ENCODE assay signal across 7 mouse cellular contexts in the genomic region with DNA sequence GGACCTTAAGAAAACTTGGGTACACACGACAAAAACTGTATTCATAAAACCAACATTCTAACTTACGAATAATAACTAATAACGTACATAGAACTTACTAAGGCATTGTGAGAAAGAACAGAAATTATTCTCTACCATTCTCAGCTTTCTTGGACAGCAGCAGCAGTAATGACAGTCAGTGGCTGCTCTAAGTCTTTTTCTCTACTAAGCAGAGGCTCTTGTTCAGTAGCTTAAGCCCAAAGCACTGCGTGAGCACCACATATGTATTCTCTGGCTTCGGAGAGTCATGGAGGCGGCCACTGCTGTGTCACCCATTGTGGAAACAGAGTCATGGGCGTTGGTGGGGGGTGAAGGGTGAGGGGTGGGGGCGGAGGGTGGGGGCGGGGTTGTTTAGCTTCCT.
DNase-seq lines count a peak whose midpoint lies in the region; ATAC-seq and TF ChIP-seq lines count a peak whose summit lies in the region.

No protein-coding gene starts in this region.

- DNase-seq in lung, postnatal 0 days (ENCODE audit: low spot score): no peak
- no peak for DNase-seq in lung, adult 18-20 months
- no peak for DNase-seq in hindbrain, embryonic 10.5 days (ENCODE audit: low spot score)
- no peak for DNase-seq in liver, embryonic 13.5 days
- no peak for DNase-seq in stomach, postnatal 0 days (ENCODE audit: low spot score)
- DNase-seq in adrenal gland, adult 18-20 months (ENCODE audit: low spot score in 2 of 2): no peak

- peak overlapping the region; percentile 55 for H3K4me2 ChIP-seq in lung, postnatal 0 days (replicated peaks; ENCODE audit: low read depth, low read length)
- H3K4me2 ChIP-seq in liver, embryonic 13.5 days: peak overlapping the region; percentile 57
- peak overlapping the region; percentile 51 for H3K4me2 ChIP-seq in stomach, postnatal 0 days (replicated peaks; ENCODE audit: low read depth)

- TF ChIP-seq CTCF in lung, postnatal 0 days (IDR thresholded peaks at IDR 0.05): no peak
- no peak for TF ChIP-seq CTCF in stomach, postnatal 0 days (IDR thresholded peaks at IDR 0.05; ENCODE audit: low read depth)

- 0 out of 2 replicates have a peak, but pooled peaks have one; percentile 32 for ATAC-seq in lung, postnatal 0 days
- ATAC-seq in liver, embryonic 13.5 days (ENCODE audit: low read depth): no peak
- no peak for ATAC-seq in stomach, postnatal 0 days (ENCODE audit: low FRiP score, low TSS enrichment)
- no peak for ATAC-seq in erythroblast, adult 5-6 weeks (replicated peaks; ENCODE audit: low FRiP score, poor library complexity, severe bottlenecking)

- WGBS in lung, postnatal 0 days: 32% methylated on average over 9 of the region's 9 CpGs
- 29% methylated on average over 9 of the region's 9 CpGs for WGBS in hindbrain, embryonic 10.5 days
- WGBS in liver, embryonic 13.5 days (ENCODE audit: insufficient replicate concordance): 30% methylated on average over 9 of the region's 9 CpGs
- WGBS in stomach, postnatal 0 days: 28% methylated on average over 9 of the region's 9 CpGs

- TF ChIP-seq EP300 in lung, postnatal 0 days (IDR thresholded peaks at IDR 0.05): no peak
- TF ChIP-seq EP300 in stomach, postnatal 0 days (optimal IDR thresholded peaks at IDR 0.05): no peak

- no peaks in the 10 kb centered on the region for H3K4me1 ChIP-seq in lung, postnatal 0 days (ENCODE audit: insufficient read depth, low read depth, low read length)
- peaks cover 16% of the 10 kb centered on the region for H3K4me1 ChIP-seq in hindbrain, embryonic 10.5 days (replicated peaks)
- H3K4me1 ChIP-seq in liver, embryonic 13.5 days (replicated peaks): no peaks in the 10 kb centered on the region; the same call in 1 of the 2 replicates
- no peaks in the 10 kb centered on the region for H3K4me1 ChIP-seq in stomach, postnatal 0 days (replicated peaks; ENCODE audit: control insufficient read depth, insufficient read depth)

- H3K4me3 ChIP-seq in lung, postnatal 0 days (ENCODE audit: low read depth, low read length): peak overlapping the region; percentile 25
- H3K4me3 ChIP-seq in hindbrain, embryonic 10.5 days: peak overlapping the region; percentile 40
- H3K4me3 ChIP-seq in liver, embryonic 13.5 days (replicated peaks): 0 out of 2 replicates have a peak overlapping the region, but pooled peaks have one; percentile 29
- peak overlapping the region; percentile 18; the same call in 1 of the 2 replicates for H3K4me3 ChIP-seq in stomach, postnatal 0 days (ENCODE audit: low read depth, low read length)

- no peaks in the 10 kb centered on the region for H3K9me3 ChIP-seq in lung, postnatal 0 days (ENCODE audit: low read length)
- no peaks in the 10 kb centered on the region for H3K9me3 ChIP-seq in hindbrain, embryonic 10.5 days
- H3K9me3 ChIP-seq in liver, embryonic 13.5 days (replicated peaks): no peaks in the 10 kb centered on the region
- no peaks in the 10 kb centered on the region for H3K9me3 ChIP-seq in stomach, postnatal 0 days (ENCODE audit: control insufficient read depth, low read length)

- no peak overlapping the region for H3K27ac ChIP-seq in lung, postnatal 0 days (ENCODE audit: low read length)
- H3K27ac ChIP-seq in hindbrain, embryonic 10.5 days: no peak overlapping the region
- H3K27ac ChIP-seq in liver, embryonic 13.5 days: no peak overlapping the region
- H3K27ac ChIP-seq in stomach, postnatal 0 days (replicated peaks): no peak overlapping the region

- H3K36me3 ChIP-seq in lung, postnatal 0 days (ENCODE audit: insufficient read depth, low read length): no peaks in the 10 kb centered on the region
- H3K36me3 ChIP-seq in hindbrain, embryonic 10.5 days: no peaks in the 10 kb centered on the region
- H3K36me3 ChIP-seq in liver, embryonic 13.5 days: no peaks in the 10 kb centered on the region
- no peaks in the 10 kb centered on the region for H3K36me3 ChIP-seq in stomach, postnatal 0 days (ENCODE audit: control insufficient read depth, insufficient read depth, low read length)

- no peaks in the 10 kb centered on the region for H3K27me3 ChIP-seq in lung, postnatal 0 days (replicated peaks; ENCODE audit: insufficient read depth, low read length)
- H3K27me3 ChIP-seq in hindbrain, embryonic 10.5 days (ENCODE audit: insufficient read depth, poor library complexity, severe bottlenecking): no peaks in the 10 kb centered on the region
- no peaks in the 10 kb centered on the region for H3K27me3 ChIP-seq in liver, embryonic 13.5 days
- H3K27me3 ChIP-seq in stomach, postnatal 0 days (ENCODE audit: control insufficient read depth, insufficient read depth, low read length): no peaks in the 10 kb centered on the region

- H3K9ac ChIP-seq in lung, postnatal 0 days (replicated peaks; ENCODE audit: low read depth): no peak overlapping the region
- H3K9ac ChIP-seq in liver, embryonic 13.5 days: no peak overlapping the region
- no peak overlapping the region for H3K9ac ChIP-seq in stomach, postnatal 0 days (ENCODE audit: low read length)
